Mouse (Mus musculus): ENCODE results near the gene Glis1.

GRCm38 (mm10) chr4:107459461-107459860 lies 25.1 kb downstream of the Glis1 start:
- TF ChIP-seq CTCF (IDR thresholded peaks at IDR 0.05; ENCODE audit: control insufficient read depth, insufficient read depth, insufficient replicate concordance, low read depth, low read length) (no peak), POLR2A (IDR thresholded peaks at IDR 0.05; ENCODE audit: control insufficient read depth, low read depth, low read length) (no peak)

All from testis, adult 2 months (tissue).